In genomic region chr7:34629702-34630210, GRCm38 (mm10) we compare ENCODE assay signal across 8 mouse cellular contexts. TPM values are rescaled to one million over a fixed set of nuclear protein-coding genes. Genes with fewer than 3 reads are reported as not detected.
DNase-seq lines count a peak whose midpoint lies in the region; ATAC-seq and TF ChIP-seq lines count a peak whose summit lies in the region.

No protein-coding gene starts in this region.

- no peak for DNase-seq in kidney, postnatal 14 days
- peak; percentile 18 for DNase-seq in adipocyte (ENCODE audit: low spot score)
- DNase-seq in heart, postnatal 0 days (ENCODE audit: low spot score), result peak; percentile 17
- DNase-seq in right cerebral cortex, postnatal 4 days, result no peak
- DNase-seq in adrenal gland, adult 18-20 months (ENCODE audit: low spot score in 2 of 2), result no peak
- no peak for DNase-seq in right cerebral cortex, adult 18-20 months

- peak overlapping the region; percentile 60 for H3K9ac ChIP-seq in kidney, embryonic 14.5 days (ENCODE audit: low read depth, low read length)
- H3K9ac ChIP-seq in heart, postnatal 0 days (replicated peaks; ENCODE audit: low read depth, low read length), result peak overlapping the region; percentile 47
- peak overlapping the region; percentile 49; the same call in 1 of the 2 replicates for H3K9ac ChIP-seq in midbrain, embryonic 12.5 days (replicated peaks)

- ATAC-seq in kidney, embryonic 14.5 days (ENCODE audit: low FRiP score, low TSS enrichment), result 0 out of 2 replicates have a peak, but pooled peaks have one; percentile 8
- ATAC-seq in heart, postnatal 0 days (ENCODE audit: insufficient read depth, low read depth), result no peak
- ATAC-seq in midbrain, embryonic 12.5 days (ENCODE audit: low FRiP score, low read depth), result peak; percentile 36

- peak overlapping the region; percentile 90 for H3K27ac ChIP-seq in kidney, embryonic 14.5 days (ENCODE audit: low read depth, low read length)
- H3K27ac ChIP-seq in heart, postnatal 0 days (ENCODE audit: low read depth), result peak overlapping the region; percentile 46
- H3K27ac ChIP-seq in midbrain, embryonic 12.5 days (replicated peaks), result peak overlapping the region; percentile 56

- no peak for TF ChIP-seq EP300 in heart, postnatal 0 days (IDR thresholded peaks at IDR 0.05; ENCODE audit: low read depth)

- no peak for TF ChIP-seq CTCF in heart, postnatal 0 days (IDR thresholded peaks at IDR 0.05; ENCODE audit: low read depth)

- H3K4me1 ChIP-seq in kidney, embryonic 14.5 days (ENCODE audit: control insufficient read depth, insufficient read depth, low read length), result peaks cover 6% of the 10 kb centered on the region
- peaks cover 6% of the 10 kb centered on the region; the same call in 1 of the 2 replicates for H3K4me1 ChIP-seq in heart, postnatal 0 days (ENCODE audit: control insufficient read depth, insufficient read depth)
- peaks cover 14% of the 10 kb centered on the region for H3K4me1 ChIP-seq in midbrain, embryonic 12.5 days

- H3K4me3 ChIP-seq in kidney, embryonic 14.5 days (ENCODE audit: low read length), result peak overlapping the region; percentile 38
- H3K4me3 ChIP-seq in heart, postnatal 0 days (ENCODE audit: low read depth, low read length), result peak overlapping the region; percentile 51
- H3K4me3 ChIP-seq in midbrain, embryonic 12.5 days, result peak overlapping the region; percentile 38

- H3K27me3 ChIP-seq in kidney, embryonic 14.5 days (ENCODE audit: control insufficient read depth, insufficient read depth, low read length), result no peaks in the 10 kb centered on the region
- no peaks in the 10 kb centered on the region for H3K27me3 ChIP-seq in heart, postnatal 0 days (ENCODE audit: control insufficient read depth, insufficient read depth, low read length)
- no peaks in the 10 kb centered on the region; the same call in 1 of the 2 replicates for H3K27me3 ChIP-seq in midbrain, embryonic 12.5 days

- no peaks in the 10 kb centered on the region for H3K36me3 ChIP-seq in kidney, embryonic 14.5 days (ENCODE audit: control insufficient read depth, insufficient read depth, low read length)
- H3K36me3 ChIP-seq in heart, postnatal 0 days (replicated peaks; ENCODE audit: control insufficient read depth, insufficient read depth, low read length), result no peaks in the 10 kb centered on the region
- H3K36me3 ChIP-seq in midbrain, embryonic 12.5 days, result no peaks in the 10 kb centered on the region

- H3K4me2 ChIP-seq in kidney, embryonic 14.5 days (replicated peaks; ENCODE audit: low read depth, low read length), result peak overlapping the region; percentile 70
- peak overlapping the region; percentile 89 for H3K4me2 ChIP-seq in heart, postnatal 0 days (ENCODE audit: low read depth, low read length)
- peak overlapping the region; percentile 63 for H3K4me2 ChIP-seq in midbrain, embryonic 12.5 days (replicated peaks)

- WGBS in kidney, embryonic 14.5 days, result 29% methylated on average over 8 of the region's 8 CpGs
- WGBS in heart, postnatal 0 days, result 48% methylated on average over 8 of the region's 8 CpGs
- 61% methylated on average over 8 of the region's 8 CpGs for WGBS in midbrain, embryonic 12.5 days

- no peaks in the 10 kb centered on the region for H3K9me3 ChIP-seq in kidney, embryonic 14.5 days (ENCODE audit: control insufficient read depth, low read length)
- H3K9me3 ChIP-seq in heart, postnatal 0 days (replicated peaks; ENCODE audit: control insufficient read depth, low read length), result no peaks in the 10 kb centered on the region
- H3K9me3 ChIP-seq in midbrain, embryonic 12.5 days, result no peaks in the 10 kb centered on the region

RNA-seq across cellular contexts. Expression of gene Kctd15, which starts 26.8 kb away (rescaled TPM):
- polyA plus RNA-seq in kidney, embryonic 14.5 days (2014; fragmentation: Nextera tagmentation; extraction: Ambion mirVana), result 15.7 and 28.7 TPM in 2 replicates
- 2.8 and 5.9 TPM in 2 replicates for total RNA-seq in heart, postnatal 0 days (2014; rRNA removed; ENCODE audit: low replicate concordance)
- polyA plus RNA-seq in heart, postnatal 0 days (2015; fragmentation: Nextera tagmentation; extraction: Ambion mirVana), result 0.78 and 0.99 TPM in 2 replicates
- 35.4 and 35.8 TPM in 2 replicates for polyA plus RNA-seq in midbrain, embryonic 12.5 days (2016; fragmentation: Nextera tagmentation; extraction: Ambion mirVana)
- total RNA-seq in adrenal gland, adult 18-20 months (2021), result 1 to 10 TPM; 7.2 to 8.0 TPM

Comparison
In these comparisons a context has a peak if more than half of its experiments do, and no peak if none do; other contexts are left out.
1. DNase-seq: peak in adipocyte (single experiment) and heart, postnatal 0 days (single experiment); none in kidney, postnatal 14 days (single experiment), right cerebral cortex, postnatal 4 days (single experiment), adrenal gland, adult 18-20 months (0 of 2) and right cerebral cortex, adult 18-20 months (single experiment).
2. Peak in every context shown above with its lines, with median percentiles within 50 percentile points of each other: H3K27ac ChIP-seq, H3K4me2 ChIP-seq, H3K4me3 ChIP-seq and H3K9ac ChIP-seq.